Mouse (Mus musculus): Measurements from ENCODE around the gene Krt36. TPM values are rescaled to one million over a fixed set of nuclear protein-coding genes. Genes with fewer than 3 reads are reported as not detected.

The Krt36 gene
- polyA plus RNA-seq (2012; rRNA removed): not detected in 2 replicates

DNA sequence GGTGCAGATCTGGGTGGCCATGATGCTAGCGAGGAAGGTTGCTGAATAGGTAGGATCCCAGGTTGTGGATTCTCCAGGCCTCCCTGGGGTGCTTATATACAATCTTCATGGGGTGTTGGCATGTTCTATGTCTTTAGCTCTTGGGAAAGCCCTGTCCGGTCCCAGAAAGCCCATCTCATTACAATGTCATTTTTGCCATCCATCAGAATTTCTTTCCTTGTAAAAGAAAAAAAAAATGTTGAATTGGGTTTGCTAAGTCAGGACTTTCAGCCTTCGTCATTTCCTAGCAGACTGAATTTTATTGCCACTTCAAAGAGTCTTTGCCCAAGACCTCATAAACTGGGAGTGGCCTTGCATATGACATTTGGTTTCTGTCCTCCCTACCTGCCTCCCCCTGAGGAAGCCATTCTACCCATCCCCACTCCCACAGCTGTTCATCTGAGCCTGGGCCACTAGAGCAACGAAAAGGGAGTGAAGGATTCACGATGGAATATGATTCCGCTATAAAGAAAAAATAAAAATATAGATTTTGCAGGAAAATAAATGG lies at the start of gene Krt36:
Gene Krt36, minus strand, starts transcription at position 51 of the 547 bp plus-strand sequence.
- no peak for TF ChIP-seq POLR2A (IDR thresholded peaks at IDR 0.05; ENCODE audit: extremely low read depth, insufficient read depth, low read length)
- TF ChIP-seq CTCF (IDR thresholded peaks at IDR 0.05; ENCODE audit: extremely low read depth, insufficient read depth, low read length): no peak
- Histone ChIP-seq H3K4me1 (ENCODE audit: control insufficient read depth, insufficient read depth, low read length) (no peaks in the 10 kb centered on the region), H3K4me3 (ENCODE audit: insufficient read depth, low read length) (no peak within 1 kb of the TSS), H3K27ac (ENCODE audit: insufficient read depth, low read length) (no peak within 1 kb of the TSS)

DNA sequence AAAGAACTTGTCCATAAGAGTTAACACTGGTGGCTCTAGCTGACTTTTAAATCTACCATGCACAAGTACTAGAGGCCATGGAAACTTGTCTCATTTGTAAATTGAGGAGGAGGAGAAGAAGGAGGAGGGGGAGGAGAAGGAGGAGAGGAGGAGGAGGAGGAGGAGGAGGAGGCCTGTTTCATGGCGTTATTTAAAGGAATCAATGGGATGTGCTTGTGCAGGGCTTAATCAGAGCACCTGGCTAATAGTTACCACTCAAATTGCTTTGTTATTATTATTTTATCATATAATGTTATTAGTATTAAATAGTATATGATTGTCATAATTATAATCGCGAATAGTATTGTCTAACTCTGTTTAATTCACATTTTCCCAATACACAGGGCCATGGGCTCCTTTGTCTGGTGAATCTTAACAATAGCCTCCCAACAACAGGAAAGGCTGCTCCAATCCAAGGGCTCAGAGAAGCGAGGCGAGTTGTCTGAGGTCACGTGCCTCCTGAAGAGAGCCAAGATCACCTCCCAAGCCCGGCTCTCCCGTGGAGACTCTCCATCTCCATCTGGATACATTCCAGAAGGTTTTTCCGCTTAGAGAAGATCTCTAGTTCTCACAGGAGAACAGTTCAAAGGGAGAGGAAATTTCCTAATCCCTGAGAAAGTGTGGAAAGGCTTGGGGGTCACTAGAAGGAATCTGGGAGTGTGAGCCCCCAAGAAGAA lies 43.3 kb upstream of the Krt36 start, which contains the start of gene Krt19:
Gene Krt19, minus strand, starts transcription at position 51 of the 716 bp plus-strand sequence.
- Histone ChIP-seq H3K4me3 (ENCODE audit: insufficient read depth, low read length) (no peak within 1 kb of the TSS), H3K4me1 (ENCODE audit: control insufficient read depth, insufficient read depth, low read length) (no peaks in the 10 kb centered on the region), H3K27ac (ENCODE audit: insufficient read depth, low read length) (no peak within 1 kb of the TSS)
- no peak for TF ChIP-seq POLR2A (IDR thresholded peaks at IDR 0.05; ENCODE audit: extremely low read depth, insufficient read depth, low read length)
- no peak for TF ChIP-seq CTCF (IDR thresholded peaks at IDR 0.05; ENCODE audit: extremely low read depth, insufficient read depth, low read length)

DNA sequence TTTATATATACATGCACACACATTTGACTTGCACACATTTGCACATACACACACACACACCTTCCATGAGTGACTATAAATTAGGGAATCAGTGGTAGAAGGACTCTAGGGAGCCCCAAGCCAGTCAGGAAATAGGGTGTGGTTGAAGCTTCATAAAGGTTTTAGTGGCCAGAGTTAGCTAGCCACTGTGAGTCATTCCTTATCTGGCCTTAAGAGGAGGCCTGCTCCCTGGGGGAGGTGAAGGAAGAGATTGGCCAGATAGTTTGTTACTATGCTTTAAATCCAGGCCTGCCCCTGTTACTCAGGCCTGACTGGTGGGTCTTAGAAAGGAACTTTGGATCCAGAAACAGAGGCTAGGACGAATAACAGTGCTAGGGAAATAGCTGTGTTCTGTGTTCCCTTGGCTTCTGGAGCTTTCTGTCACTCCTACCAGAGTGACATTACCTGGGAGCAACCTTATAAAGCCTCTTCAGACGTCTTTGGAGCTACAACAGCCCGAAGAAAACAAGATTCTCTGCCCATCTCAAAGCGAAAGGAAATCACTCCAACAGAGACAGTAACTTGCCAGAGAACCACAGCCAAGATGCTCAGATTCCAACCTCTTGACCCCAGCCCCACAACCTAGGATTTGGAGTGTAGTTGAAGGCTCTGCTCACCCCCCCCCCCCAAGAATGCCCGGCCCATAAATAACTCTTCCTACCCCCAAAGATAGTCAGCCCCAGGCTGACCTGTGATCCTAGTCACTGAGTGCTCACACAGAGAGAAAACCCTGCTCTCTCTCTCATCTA lies 42.3 kb upstream of the Krt36 start:
- Histone ChIP-seq H3K4me1 (ENCODE audit: control insufficient read depth, insufficient read depth, low read length) (no peaks in the 10 kb centered on the region), H3K27ac (ENCODE audit: insufficient read depth, low read length) (no peak overlapping the region), H3K4me3 (ENCODE audit: insufficient read depth, low read length) (no peak overlapping the region)
- TF ChIP-seq CTCF (IDR thresholded peaks at IDR 0.05; ENCODE audit: extremely low read depth, insufficient read depth, low read length) (no peak), POLR2A (IDR thresholded peaks at IDR 0.05; ENCODE audit: extremely low read depth, insufficient read depth, low read length) (no peak)

DNA sequence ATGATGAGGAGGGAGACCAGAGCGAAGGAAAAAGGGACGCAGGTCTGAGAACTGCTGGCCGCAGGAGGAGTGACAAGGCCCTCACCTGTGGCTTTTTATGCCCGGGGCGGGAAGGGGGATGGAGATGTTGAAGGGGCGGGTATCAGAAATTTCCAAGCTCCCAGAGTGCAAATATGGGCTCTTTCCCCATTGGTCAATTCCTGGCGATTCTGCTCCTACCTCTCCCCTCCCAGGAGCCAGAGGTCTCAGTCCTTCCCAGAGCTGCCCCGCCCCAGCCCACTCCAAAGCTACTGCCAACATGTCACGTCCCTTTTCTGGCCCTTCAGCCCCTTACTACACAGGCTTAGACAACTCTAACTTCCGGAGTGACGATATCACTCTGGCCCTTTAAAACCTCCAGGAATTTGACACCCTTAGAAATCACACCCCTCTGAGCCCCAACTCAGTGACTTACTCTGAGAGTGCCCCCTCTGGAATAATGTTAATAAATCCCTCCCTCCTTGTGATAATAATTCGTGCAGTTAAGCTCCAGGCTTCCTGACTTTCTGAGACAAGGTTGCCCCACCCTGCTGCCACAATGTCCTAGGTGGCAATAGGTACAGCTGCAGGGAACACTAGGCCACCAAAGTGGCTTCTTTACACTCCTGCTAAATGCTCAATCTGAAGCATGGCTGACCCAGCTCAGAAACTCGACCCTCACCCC lies 40.6 kb upstream of the Krt36 start:
- Histone ChIP-seq H3K4me1 (ENCODE audit: control insufficient read depth, insufficient read depth, low read length) (no peaks in the 10 kb centered on the region), H3K27ac (ENCODE audit: insufficient read depth, low read length) (no peak overlapping the region), H3K4me3 (ENCODE audit: insufficient read depth, low read length) (no peak overlapping the region)
- TF ChIP-seq POLR2A (IDR thresholded peaks at IDR 0.05; ENCODE audit: extremely low read depth, insufficient read depth, low read length) (no peak), CTCF (IDR thresholded peaks at IDR 0.05; ENCODE audit: extremely low read depth, insufficient read depth, low read length) (no peak)

DNA sequence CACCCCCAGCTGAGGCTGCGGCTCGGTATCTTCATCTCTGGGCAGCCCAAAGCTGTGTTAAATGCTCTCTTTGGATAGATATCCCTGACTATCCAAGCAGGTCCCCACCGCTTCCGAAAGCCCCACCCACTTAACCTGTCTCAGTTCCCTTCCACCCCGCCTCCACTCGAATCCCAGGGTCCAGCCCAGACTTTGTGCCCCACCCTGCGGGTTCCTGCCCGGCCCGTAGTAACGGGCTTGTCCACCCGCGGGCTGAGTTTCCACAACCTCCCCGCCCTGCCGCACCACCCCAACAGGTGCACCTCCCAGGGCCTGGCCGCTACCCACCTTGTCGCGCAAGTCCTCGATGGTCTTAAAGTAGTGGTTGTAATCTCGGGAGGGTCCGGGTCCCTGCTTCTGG lies 39.7 kb upstream of the Krt36 start:
- no peak for TF ChIP-seq POLR2A (IDR thresholded peaks at IDR 0.05; ENCODE audit: extremely low read depth, insufficient read depth, low read length)
- TF ChIP-seq CTCF (IDR thresholded peaks at IDR 0.05; ENCODE audit: extremely low read depth, insufficient read depth, low read length): no peak
- no peak overlapping the region for H3K4me3 ChIP-seq (ENCODE audit: insufficient read depth, low read length)
- no peaks in the 10 kb centered on the region for H3K4me1 ChIP-seq (ENCODE audit: control insufficient read depth, insufficient read depth, low read length)
- no peak overlapping the region for H3K27ac ChIP-seq (ENCODE audit: insufficient read depth, low read length)

DNA sequence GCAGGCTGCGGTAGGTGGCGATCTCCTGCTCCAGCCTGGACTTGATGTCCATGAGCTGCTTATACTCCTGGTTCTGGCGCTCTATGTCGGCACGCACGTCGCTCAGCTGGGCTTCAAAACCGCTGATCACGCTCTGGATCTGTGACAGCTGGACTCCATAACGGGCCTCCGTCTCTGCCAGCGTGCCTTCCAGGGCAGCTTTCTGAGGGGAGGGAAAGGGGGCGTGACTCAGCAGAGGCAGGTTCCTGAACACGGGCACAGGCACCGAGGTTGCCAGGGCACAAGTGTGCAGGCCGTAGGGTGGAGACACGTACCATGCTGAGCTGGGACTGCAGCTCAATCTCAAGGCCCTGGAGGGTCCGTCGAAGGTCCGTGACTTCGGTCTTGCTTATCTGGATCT lies 35.5 kb upstream of the Krt36 start:
- TF ChIP-seq POLR2A (IDR thresholded peaks at IDR 0.05; ENCODE audit: extremely low read depth, insufficient read depth, low read length): no peak
- TF ChIP-seq CTCF (IDR thresholded peaks at IDR 0.05; ENCODE audit: extremely low read depth, insufficient read depth, low read length): no peak
- no peaks in the 10 kb centered on the region for H3K4me1 ChIP-seq (ENCODE audit: control insufficient read depth, insufficient read depth, low read length)
- H3K4me3 ChIP-seq (ENCODE audit: insufficient read depth, low read length): no peak overlapping the region

DNA sequence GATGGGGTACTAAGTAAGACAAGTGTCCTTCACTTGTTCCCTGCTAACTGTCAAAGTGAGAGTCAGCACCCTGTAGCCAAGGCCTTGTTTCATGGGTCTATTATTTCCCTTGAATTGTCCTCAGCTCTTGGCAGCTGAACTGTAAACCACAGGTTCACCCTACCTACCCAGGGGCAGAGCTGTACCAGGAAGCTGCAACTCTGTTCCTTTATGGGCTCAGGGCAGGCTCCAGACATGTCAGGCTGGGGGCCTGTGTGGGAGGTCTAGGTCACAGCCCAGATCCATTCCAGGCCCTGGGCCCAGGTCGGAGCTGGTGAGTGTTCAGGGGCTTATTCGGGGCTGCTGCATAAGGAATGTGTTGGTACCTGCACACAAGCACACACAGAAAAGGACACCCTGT lies 34.0 kb upstream of the Krt36 start:
- TF ChIP-seq CTCF (IDR thresholded peaks at IDR 0.05; ENCODE audit: extremely low read depth, insufficient read depth, low read length): no peak
- TF ChIP-seq POLR2A (IDR thresholded peaks at IDR 0.05; ENCODE audit: extremely low read depth, insufficient read depth, low read length): no peak
- Histone ChIP-seq H3K27ac (ENCODE audit: insufficient read depth, low read length) (no peak overlapping the region), H3K4me1 (ENCODE audit: control insufficient read depth, insufficient read depth, low read length) (no peaks in the 10 kb centered on the region), H3K4me3 (ENCODE audit: insufficient read depth, low read length) (no peak overlapping the region)

More for the DNA sequence above, 35.5 kb upstream of the Krt36 start:
- no peak overlapping the region for H3K27ac ChIP-seq (ENCODE audit: insufficient read depth, low read length)

DNA sequence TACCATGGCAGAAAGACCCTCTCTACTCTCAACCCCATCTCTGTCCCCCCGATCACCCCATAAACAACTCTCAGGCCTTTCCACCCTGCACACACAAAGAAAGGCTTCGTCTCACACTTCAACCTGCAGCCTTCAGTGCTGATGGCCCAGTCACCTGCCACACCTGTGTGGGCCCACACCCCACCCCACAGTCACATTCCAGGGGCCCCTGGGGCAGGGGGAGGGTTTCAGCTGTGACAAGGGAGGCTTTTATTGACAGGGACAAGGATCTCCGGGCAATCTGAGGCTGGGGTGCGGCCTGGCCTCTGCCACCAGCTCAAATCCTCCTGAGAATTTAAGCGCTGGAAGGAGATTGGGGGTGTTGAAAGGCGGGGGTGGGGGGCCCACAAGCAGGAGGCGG lies 33.4 kb upstream of the Krt36 start:
- Histone ChIP-seq H3K4me3 (ENCODE audit: insufficient read depth, low read length) (no peak overlapping the region), H3K4me1 (ENCODE audit: control insufficient read depth, insufficient read depth, low read length) (no peaks in the 10 kb centered on the region), H3K27ac (ENCODE audit: insufficient read depth, low read length) (no peak overlapping the region)
- TF ChIP-seq POLR2A (IDR thresholded peaks at IDR 0.05; ENCODE audit: extremely low read depth, insufficient read depth, low read length) (no peak), CTCF (IDR thresholded peaks at IDR 0.05; ENCODE audit: extremely low read depth, insufficient read depth, low read length) (no peak)

DNA sequence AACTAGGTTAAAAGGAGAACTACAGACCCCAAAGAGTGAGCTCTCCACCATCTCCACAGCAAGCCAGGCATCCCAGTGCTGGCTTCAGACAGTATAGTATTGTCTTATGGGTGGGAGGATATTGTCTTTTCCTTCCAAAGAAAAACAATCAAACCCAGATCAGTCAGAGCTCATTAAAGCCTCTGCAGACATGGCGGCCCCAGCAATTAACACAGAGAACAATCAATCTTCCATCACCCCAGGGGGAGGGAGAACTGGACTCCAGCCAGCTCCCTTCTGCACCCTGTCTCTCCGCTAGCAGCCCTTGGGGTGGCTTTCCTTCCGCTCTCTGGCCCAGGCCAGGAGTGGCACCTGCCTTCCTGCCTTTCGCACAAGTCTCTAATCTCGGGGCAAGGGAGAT lies 32.3 kb upstream of the Krt36 start:
- H3K4me3 ChIP-seq (ENCODE audit: insufficient read depth, low read length): no peak overlapping the region
- no peak for TF ChIP-seq POLR2A (IDR thresholded peaks at IDR 0.05; ENCODE audit: extremely low read depth, insufficient read depth, low read length)
- TF ChIP-seq CTCF (IDR thresholded peaks at IDR 0.05; ENCODE audit: extremely low read depth, insufficient read depth, low read length): no peak
- H3K27ac ChIP-seq (ENCODE audit: insufficient read depth, low read length): no peak overlapping the region
- no peaks in the 10 kb centered on the region for H3K4me1 ChIP-seq (ENCODE audit: control insufficient read depth, insufficient read depth, low read length)

All from cortical plate, adult 2 months (tissue).